Mouse (Mus musculus): ENCODE data around the gene Cysltr2.

- TF ChIP-seq CTCF (IDR thresholded peaks at IDR 0.05; ENCODE audit: extremely low read depth, insufficient read depth, insufficient read length, insufficient replicate concordance), result no peak
- no peak for TF ChIP-seq POLR2A (IDR thresholded peaks at IDR 0.05; ENCODE audit: low read depth, low read length)
Observed at GRCm38 (mm10) chr14:73087746-73088145, 38.8 kb upstream of the Cysltr2 start.
